In the genomic region with DNA sequence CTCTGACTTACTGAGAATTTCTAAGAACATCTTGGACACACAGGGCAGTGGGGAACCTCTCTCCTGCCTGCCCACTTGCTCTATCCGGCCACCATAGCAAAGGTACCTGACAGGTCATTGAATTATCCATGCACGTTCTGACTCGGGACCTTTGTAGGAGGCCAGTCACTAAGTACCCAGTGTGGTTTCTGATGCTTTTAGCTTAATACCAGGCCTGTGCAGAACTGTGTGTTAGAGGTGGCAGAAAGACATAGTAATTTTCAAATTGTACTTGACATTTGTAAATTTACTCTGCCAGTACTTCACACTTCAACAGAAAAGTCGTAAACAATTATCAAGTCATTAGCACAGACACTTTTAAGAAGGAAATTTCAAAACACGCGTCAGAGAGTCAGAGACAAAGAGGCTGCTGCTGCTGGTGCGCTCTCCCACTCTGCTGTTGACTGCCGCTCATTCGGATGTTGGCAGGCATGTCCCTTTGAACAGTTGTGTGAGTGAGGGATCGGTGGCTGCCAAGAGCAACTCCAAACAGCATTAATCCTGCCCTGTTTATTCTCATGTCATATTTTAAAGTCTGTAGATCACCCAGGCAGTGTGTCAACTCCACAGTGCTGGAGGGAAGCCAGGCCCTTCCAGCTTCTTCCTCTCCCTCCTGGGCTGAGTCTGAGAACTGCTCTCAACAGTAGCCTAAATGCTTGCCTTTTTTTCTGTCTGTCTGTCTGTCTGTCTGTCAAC, we compare ENCODE assay signal across 9 mouse cellular contexts.
DNase-seq lines count a peak whose midpoint lies in the region; ATAC-seq lines count a peak whose summit lies in the region.
"Had no signal": no experiment of that assay in that cellular context is flagged by ENCODE, and none has a peak within 500 bp of the region (broad histone marks: within the 10 kb centered on the region; RNA-seq: fewer than 3 reads in every experiment).

No protein-coding gene starts in this region.

- DNase-seq in forebrain, embryonic 10.5 days (ENCODE audit: extremely low spot score, low spot score): no peak
- DNase-seq in right cerebral cortex, postnatal 14 days: peak; percentile 22
- DNase-seq in right cerebral cortex, postnatal 25 days: no peak
- peak; percentile 81 for DNase-seq in lung, postnatal 14 days
- no peak for DNase-seq in thymus, postnatal 25 days
- DNase-seq in spleen, adult 18-20 months: no peak

- H3K9me3 ChIP-seq in forebrain, embryonic 12.5 days: no peaks in the 10 kb centered on the region
- peaks cover 4% of the 10 kb centered on the region; the same call in 1 of the 2 replicates for H3K9me3 ChIP-seq in forebrain, embryonic 10.5 days
- peaks cover 3% of the 10 kb centered on the region; the same call in 1 of the 2 replicates for H3K9me3 ChIP-seq in kidney, embryonic 14.5 days (ENCODE audit: control insufficient read depth, low read length)

- H3K4me2 ChIP-seq in forebrain, embryonic 12.5 days: no peak overlapping the region
- no peak overlapping the region for H3K4me2 ChIP-seq in kidney, embryonic 14.5 days (replicated peaks; ENCODE audit: low read depth, low read length)

- H3K9ac ChIP-seq in forebrain, embryonic 12.5 days: no peak overlapping the region
- H3K9ac ChIP-seq in kidney, embryonic 14.5 days (ENCODE audit: low read depth, low read length): no peak overlapping the region
- H3K9ac ChIP-seq: liver, embryonic 14.5 days had no signal

- peaks cover 23% of the 10 kb centered on the region for H3K36me3 ChIP-seq in forebrain, embryonic 12.5 days (replicated peaks)
- H3K36me3 ChIP-seq in forebrain, embryonic 10.5 days (replicated peaks): peaks cover 36% of the 10 kb centered on the region
- peaks cover 19% of the 10 kb centered on the region for H3K36me3 ChIP-seq in kidney, embryonic 14.5 days (ENCODE audit: control insufficient read depth, insufficient read depth, low read length)

- no peak overlapping the region for H3K27ac ChIP-seq in forebrain, embryonic 12.5 days
- no peak overlapping the region for H3K27ac ChIP-seq in forebrain, embryonic 10.5 days
- H3K27ac ChIP-seq in kidney, embryonic 14.5 days (ENCODE audit: low read depth, low read length): no peak overlapping the region
- H3K27ac ChIP-seq: liver, embryonic 14.5 days had no signal

- H3K4me3 ChIP-seq in forebrain, embryonic 12.5 days (replicated peaks): no peak overlapping the region
- no peak overlapping the region for H3K4me3 ChIP-seq in forebrain, embryonic 10.5 days
- no peak overlapping the region for H3K4me3 ChIP-seq in kidney, embryonic 14.5 days (ENCODE audit: low read length)

- peak; percentile 73; the same call in 1 of the 2 replicates for ATAC-seq in forebrain, embryonic 12.5 days (ENCODE audit: low FRiP score)
- peak; percentile 91 for ATAC-seq in kidney, embryonic 14.5 days (ENCODE audit: low FRiP score, low TSS enrichment)

- H3K27me3 ChIP-seq in forebrain, embryonic 12.5 days: no peaks in the 10 kb centered on the region
- no peaks in the 10 kb centered on the region for H3K27me3 ChIP-seq in forebrain, embryonic 10.5 days (ENCODE audit: poor library complexity, severe bottlenecking)
- no peaks in the 10 kb centered on the region for H3K27me3 ChIP-seq in kidney, embryonic 14.5 days (ENCODE audit: control insufficient read depth, insufficient read depth, low read length)

- peaks cover 6% of the 10 kb centered on the region for H3K4me1 ChIP-seq in forebrain, embryonic 12.5 days
- no peaks in the 10 kb centered on the region for H3K4me1 ChIP-seq in forebrain, embryonic 10.5 days
- no peaks in the 10 kb centered on the region for H3K4me1 ChIP-seq in kidney, embryonic 14.5 days (ENCODE audit: control insufficient read depth, insufficient read depth, low read length)

- 66% methylated on average over 10 of the region's 10 CpGs for WGBS in forebrain, embryonic 12.5 days
- WGBS in forebrain, embryonic 10.5 days: 91% methylated on average over 10 of the region's 10 CpGs
- WGBS in kidney, embryonic 14.5 days: 41% methylated on average over 10 of the region's 10 CpGs

Comparison
In these comparisons a context has a peak if more than half of its experiments do, and no peak if none do; other contexts are left out.
1. DNase-seq: peak in right cerebral cortex, postnatal 14 days (single experiment) and lung, postnatal 14 days (single experiment); none in forebrain, embryonic 10.5 days (single experiment), right cerebral cortex, postnatal 25 days (single experiment), thymus, postnatal 25 days (single experiment) and spleen, adult 18-20 months (0 of 2).